Mouse (Mus musculus): ENCODE results near the gene Boc.

- TF ChIP-seq GATA1 (IDR thresholded peaks at IDR 0.05; ENCODE audit: borderline replicate concordance, low read length) (no peak), FLI1 (IDR thresholded peaks at IDR 0.05; ENCODE audit: low read length) (no peak)
These were observed 1.6 kb downstream of the Boc start for GRCm38 (mm10) chr16:44557084-44557483.
